Mouse (Mus musculus) kidney, embryonic 16.5 days (tissue): ENCODE data around the gene Pde4d. TPM values are rescaled to one million over a fixed set of nuclear protein-coding genes. Genes with fewer than 3 reads are reported as not detected.

Source experiments
- ATAC-seq: fragments of 200-750 bp; cut with Nextera tagmentation; 2 replicates; pipeline ENCODE4 v1.8.0; 2017; ENCODE audit warnings: moderate TSS enrichment; ENCODE audit not compliant: low FRiP score, low TSS enrichment
- H3K27ac ChIP-seq: fragments of 300-500 bp; sonication (generic); 2 replicates; pipeline ENCODE4 v1.5.1; 2014; ENCODE audit warnings: low read length
- H3K27me3 ChIP-seq: fragments of 300-500 bp; sonication (generic); 2 replicates; pipeline ENCODE4 v1.6.1; 2014; ENCODE audit warnings: low read length, control low read depth, mixed read lengths; ENCODE audit not compliant: insufficient read depth
- H3K36me3 ChIP-seq: fragments of 300-500 bp; sonication (generic); 2 replicates; pipeline ENCODE4 v1.6.1; 2014; ENCODE audit warnings: low read length, control low read depth, mixed read lengths; ENCODE audit not compliant: insufficient read depth
- H3K4me1 ChIP-seq: fragments of 300-500 bp; sonication (generic); 2 replicates; pipeline ENCODE4 v1.6.1; 2014; ENCODE audit warnings: low read length, control low read depth, mixed read lengths; ENCODE audit not compliant: insufficient read depth
- H3K4me2 ChIP-seq: fragments of 300-500 bp; sonication (generic); replicated peaks from 2 replicates; pipeline ENCODE4 v1.6.1; 2014; ENCODE audit warnings: low read depth, low read length
- H3K4me3 ChIP-seq: fragments of 300-500 bp; sonication (generic); 2 replicates; pipeline ENCODE4 v1.5.1; 2014; ENCODE audit warnings: mild to moderate bottlenecking, low read length
- H3K9ac ChIP-seq: fragments of 300-500 bp; sonication (generic); replicated peaks from 2 replicates; pipeline ENCODE4 v1.6.1; 2014; ENCODE audit warnings: low read length
- H3K9me3 ChIP-seq: fragments of 300-500 bp; sonication (generic); 2 replicates; pipeline ENCODE4 v1.6.1; 2016; ENCODE audit warnings: low read length, control low read depth
- WGBS: fragments of 180-500 bp; shearing (Covaris S2); extraction: QIAGEN DNeasy Blood & Tissue Kit; methylation state at CpG from one replicate; pipeline ENCODE4 v1.1.7; 2014; 5-methylcytosine and 5-hydroxymethylcytosine counted together
- polyA plus RNA-seq: library from polyadenylated mRNA; unstranded; fragments of >200 nt; fragmentation: Nextera tagmentation; extraction: Ambion mirVana; gene quantifications from 2 replicates; pipeline ENCODE4 v1.2.1, GENCODE M21; 2015

Pde4d gene
- polyA plus RNA-seq, 1 experiment from 2014 or later, result 11.1 TPM

DNA sequence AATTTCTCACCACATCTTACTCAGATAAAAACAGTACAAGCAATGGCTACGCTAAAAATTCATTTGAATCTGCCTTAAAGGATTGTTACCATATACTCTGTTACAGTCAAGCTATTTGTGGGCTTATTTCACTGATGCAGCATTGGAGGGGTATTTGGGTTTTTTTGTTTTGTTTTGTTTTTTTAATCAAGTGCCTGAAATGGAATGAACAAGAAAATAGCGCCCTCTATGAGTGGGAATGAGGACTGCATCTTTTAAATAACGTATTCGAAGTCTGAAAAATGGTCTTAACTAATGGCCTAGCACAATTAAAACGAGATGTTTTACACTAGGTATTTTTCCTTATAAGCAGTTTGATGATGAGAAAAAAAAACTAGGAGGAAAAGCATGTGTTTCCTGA is 1098.5 kb downstream of the Pde4d start:
- no peaks in the 10 kb centered on the region for H3K27me3 ChIP-seq
- no peaks in the 10 kb centered on the region for H3K9me3 ChIP-seq
- no peaks in the 10 kb centered on the region for H3K36me3 ChIP-seq
- no peak overlapping the region for H3K27ac ChIP-seq
- 71% methylated on average over 5 of the region's 5 CpGs for WGBS
- H3K4me2 ChIP-seq, result no peak overlapping the region
- H3K4me1 ChIP-seq, result no peaks in the 10 kb centered on the region
- H3K9ac ChIP-seq, result no peak overlapping the region
- no peak for ATAC-seq
- H3K4me3 ChIP-seq, result no peak overlapping the region

- Histone ChIP-seq H3K9me3 (no peaks in the 10 kb centered on the region), H3K4me2 (no peak overlapping the region), H3K36me3 (no peaks in the 10 kb centered on the region), H3K27ac (no peak overlapping the region), H3K9ac (no peak overlapping the region), H3K4me1 (no peaks in the 10 kb centered on the region), H3K4me3 (no peak overlapping the region), H3K27me3 (no peaks in the 10 kb centered on the region)
- 85% methylated on average over 11 of the region's 11 CpGs for WGBS
- ATAC-seq, result no peak
Observed at GRCm38 (mm10) chr13:109548771-109549555, 1099.2 kb downstream of the Pde4d start.

GRCm38 (mm10) chr13:109551836-109552235 is 1102.1 kb downstream of the Pde4d start:
- H3K36me3 ChIP-seq, result no peaks in the 10 kb centered on the region
- H3K4me3 ChIP-seq, result no peak overlapping the region
- H3K27me3 ChIP-seq, result no peaks in the 10 kb centered on the region
- H3K4me1 ChIP-seq, result no peaks in the 10 kb centered on the region
- WGBS, result 73% methylated on average over 3 of the region's 3 CpGs
- no peaks in the 10 kb centered on the region for H3K9me3 ChIP-seq
- H3K9ac ChIP-seq, result no peak overlapping the region
- ATAC-seq, result no peak
- no peak overlapping the region for H3K27ac ChIP-seq
- no peak overlapping the region for H3K4me2 ChIP-seq

DNA sequence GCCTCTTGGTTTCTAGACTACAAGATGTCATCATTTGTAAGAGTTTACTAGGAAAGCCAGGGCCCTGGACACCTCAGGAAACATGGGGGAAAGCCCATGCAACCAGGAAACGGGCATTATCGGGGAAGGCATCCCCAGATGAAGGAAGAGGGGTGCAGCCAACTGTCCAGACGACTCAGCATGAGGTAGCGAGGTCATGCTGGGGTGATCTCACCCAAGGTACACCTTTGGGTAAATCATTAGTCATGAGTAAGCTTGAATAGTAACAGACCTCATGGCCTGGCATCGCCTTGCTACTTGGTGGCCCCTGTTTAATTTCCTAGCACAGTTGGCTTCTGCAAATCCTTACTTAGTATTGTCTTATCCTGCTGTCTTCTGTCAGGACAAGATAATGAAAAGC is 1105.8 kb downstream of the Pde4d start:
- no peaks in the 10 kb centered on the region for H3K9me3 ChIP-seq
- H3K9ac ChIP-seq, result no peak overlapping the region
- no peaks in the 10 kb centered on the region for H3K4me1 ChIP-seq
- no peak overlapping the region for H3K4me2 ChIP-seq
- no peaks in the 10 kb centered on the region for H3K27me3 ChIP-seq
- ATAC-seq, result no peak
- WGBS, result 62% methylated on average over 5 of the region's 5 CpGs
- H3K36me3 ChIP-seq, result no peaks in the 10 kb centered on the region
- H3K27ac ChIP-seq, result no peak overlapping the region
- no peak overlapping the region for H3K4me3 ChIP-seq

DNA sequence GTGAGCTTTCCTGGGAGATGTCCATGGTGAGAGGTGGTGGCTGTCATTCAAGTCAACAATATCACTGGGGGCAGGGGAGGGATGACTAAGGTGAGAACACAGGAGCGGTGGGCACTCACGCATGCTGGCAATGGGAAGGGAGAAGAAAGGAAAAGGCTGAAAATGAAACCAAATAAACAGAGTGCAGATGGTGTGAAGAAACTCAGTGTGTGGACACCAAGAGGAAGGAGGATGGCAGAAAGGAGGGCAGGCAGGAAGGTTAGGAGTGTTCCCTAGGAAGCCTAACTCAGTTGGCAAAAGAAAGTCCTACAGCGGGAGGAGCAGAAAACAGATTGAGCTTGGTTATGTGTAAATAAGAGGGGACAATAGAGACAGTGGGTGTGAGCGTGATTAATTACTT is 1107.1 kb downstream of the Pde4d start:
- H3K4me3 ChIP-seq, result no peak overlapping the region
- no peaks in the 10 kb centered on the region for H3K9me3 ChIP-seq
- H3K4me2 ChIP-seq, result no peak overlapping the region
- H3K4me1 ChIP-seq, result no peaks in the 10 kb centered on the region
- H3K36me3 ChIP-seq, result no peaks in the 10 kb centered on the region
- no peak for ATAC-seq
- H3K27ac ChIP-seq, result no peak overlapping the region
- H3K9ac ChIP-seq, result no peak overlapping the region
- WGBS, result 72% methylated on average over 4 of the region's 4 CpGs
- no peaks in the 10 kb centered on the region for H3K27me3 ChIP-seq

DNA sequence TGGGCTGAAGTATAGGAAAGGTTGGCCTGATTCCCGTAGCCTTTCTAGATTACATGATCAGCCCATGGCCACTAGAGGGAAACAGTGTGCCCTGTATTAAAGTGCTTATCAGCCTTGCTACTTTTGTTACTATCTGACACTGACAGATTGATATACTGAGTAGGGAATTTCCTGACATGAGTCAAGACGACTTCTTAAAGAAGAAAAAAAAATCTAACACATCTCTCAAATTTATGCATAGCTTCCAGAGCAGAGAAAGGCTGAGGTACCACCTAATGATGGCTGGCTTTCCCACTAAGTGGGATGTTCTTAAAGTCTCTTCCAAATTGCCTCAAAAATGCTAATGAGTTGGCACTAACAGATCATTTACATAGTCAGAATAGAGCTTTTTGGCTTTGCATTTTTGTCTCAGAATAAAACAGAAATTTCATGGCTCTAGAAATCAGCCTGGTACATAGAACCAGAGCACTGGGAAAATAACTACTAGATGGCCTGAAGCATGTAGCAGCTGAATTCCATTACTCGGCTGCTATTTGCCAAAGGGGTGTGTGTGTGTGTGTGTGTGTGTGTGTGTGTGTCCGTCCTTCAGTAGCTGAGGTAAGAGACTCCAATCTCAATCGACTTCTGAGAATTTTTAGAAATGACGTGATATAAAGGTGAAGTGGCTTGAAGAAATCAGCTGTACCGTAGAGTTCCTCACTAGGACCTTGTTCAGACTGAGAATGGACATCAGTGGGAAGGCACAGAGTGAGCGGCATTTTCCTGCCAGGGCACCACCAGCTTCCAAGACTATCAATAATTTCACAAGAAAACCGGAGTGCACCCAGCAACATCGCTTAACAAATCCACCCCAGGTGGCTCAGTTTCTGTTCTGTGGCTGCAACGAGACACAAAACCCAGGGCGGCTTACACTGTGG is 1108.9 kb downstream of the Pde4d start:
- Histone ChIP-seq H3K27ac (no peak overlapping the region), H3K9ac (no peak overlapping the region), H3K4me3 (no peak overlapping the region), H3K4me2 (no peak overlapping the region), H3K36me3 (no peaks in the 10 kb centered on the region), H3K4me1 (no peaks in the 10 kb centered on the region), H3K27me3 (no peaks in the 10 kb centered on the region), H3K9me3 (no peaks in the 10 kb centered on the region)
- WGBS, result 80% methylated on average over 12 of the region's 12 CpGs
- 0 out of 2 replicates have a peak, but pooled peaks have one; percentile 35 for ATAC-seq

DNA sequence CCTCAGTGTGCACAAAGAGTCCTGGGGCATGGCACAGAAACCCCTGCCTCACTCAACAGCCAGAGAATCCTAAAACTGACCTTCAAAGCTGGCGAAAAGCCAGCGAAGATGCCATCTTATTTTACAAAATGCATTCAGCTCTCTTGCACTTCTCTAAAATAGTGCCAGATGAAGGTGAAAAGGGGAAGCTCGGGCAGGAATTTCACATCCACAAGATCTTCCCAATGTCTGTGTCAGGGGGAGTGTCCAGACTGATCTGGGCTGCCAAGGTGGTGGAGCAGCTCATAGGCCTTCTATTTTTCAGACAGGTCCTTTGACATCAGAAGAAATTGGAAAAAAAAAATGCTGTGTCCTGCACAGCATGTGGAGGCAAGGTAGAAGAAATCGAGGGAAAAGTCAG is 1110.5 kb downstream of the Pde4d start:
- Histone ChIP-seq H3K4me2 (no peak overlapping the region), H3K27ac (no peak overlapping the region), H3K9ac (no peak overlapping the region), H3K4me3 (no peak overlapping the region), H3K4me1 (no peaks in the 10 kb centered on the region), H3K27me3 (no peaks in the 10 kb centered on the region), H3K9me3 (no peaks in the 10 kb centered on the region), H3K36me3 (no peaks in the 10 kb centered on the region)
- no peak for ATAC-seq
- WGBS, result 86% methylated on average over 4 of the region's 4 CpGs

DNA sequence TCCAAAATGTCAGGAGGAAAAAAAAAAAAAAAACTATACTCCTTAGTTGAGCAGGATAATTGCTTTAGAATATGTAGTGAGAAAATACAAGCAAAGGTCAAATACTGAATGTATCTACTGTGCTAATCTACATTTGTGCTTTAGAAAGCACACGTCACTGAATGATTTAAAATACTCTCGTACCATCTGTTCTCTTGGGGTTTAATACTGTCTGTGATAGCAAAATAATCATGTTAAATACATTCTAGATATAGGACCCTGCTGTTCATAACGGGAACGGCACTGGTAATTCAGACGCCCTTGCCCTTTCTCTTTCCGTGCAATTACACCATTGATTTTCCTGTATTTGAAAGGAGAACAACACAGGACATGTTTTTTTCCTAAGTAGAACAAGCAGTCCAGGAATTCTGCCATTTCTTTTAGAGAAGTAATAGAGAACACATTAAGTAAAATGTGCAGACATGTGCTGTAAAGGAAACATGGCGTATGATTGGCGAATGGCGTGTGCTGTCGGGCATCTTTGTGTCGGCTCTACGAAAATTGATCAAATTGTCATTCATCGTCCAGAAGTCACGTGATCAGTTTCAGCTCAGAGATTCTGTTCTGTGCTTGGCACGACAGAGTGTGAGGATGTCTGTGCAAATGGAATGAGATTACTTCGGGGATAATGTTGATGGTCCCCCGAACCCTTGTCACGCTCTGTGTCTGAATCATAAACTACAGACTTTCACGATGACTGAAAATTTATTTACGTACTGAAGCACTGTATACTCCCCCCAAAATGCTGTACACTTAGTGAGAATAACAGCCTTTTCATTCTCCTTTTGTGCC is 1119.1 kb downstream of the Pde4d start:
- Histone ChIP-seq H3K27me3 (no peaks in the 10 kb centered on the region), H3K9ac (no peak overlapping the region), H3K4me2 (no peak overlapping the region), H3K4me3 (no peak overlapping the region), H3K9me3 (no peaks in the 10 kb centered on the region), H3K27ac (no peak overlapping the region), H3K36me3 (no peaks in the 10 kb centered on the region), H3K4me1 (no peaks in the 10 kb centered on the region)
- 89% methylated on average over 20 of the region's 20 CpGs for WGBS
- no peak for ATAC-seq

DNA sequence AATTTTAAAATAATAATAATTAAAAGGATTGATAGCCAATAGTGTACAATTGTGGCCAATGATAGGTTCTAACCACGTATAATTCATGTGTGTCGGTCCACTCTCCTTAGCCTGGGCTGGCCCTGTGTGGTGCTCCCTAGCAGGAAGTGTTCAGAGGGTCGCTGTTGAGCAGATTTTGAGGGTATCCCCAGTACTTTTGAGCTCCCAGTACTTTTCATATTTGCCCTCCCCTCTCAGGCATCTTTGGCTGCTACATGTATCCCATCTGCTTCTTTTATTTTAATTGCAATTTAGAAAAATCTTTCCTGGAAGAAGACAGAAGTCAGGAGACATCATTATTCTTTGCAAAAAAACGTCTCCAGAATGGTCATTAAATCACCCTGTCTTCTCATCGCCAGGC is 1119.7 kb downstream of the Pde4d start:
- ATAC-seq, result no peak
- Histone ChIP-seq H3K36me3 (no peaks in the 10 kb centered on the region), H3K27ac (no peak overlapping the region), H3K4me2 (no peak overlapping the region), H3K4me3 (no peak overlapping the region), H3K4me1 (no peaks in the 10 kb centered on the region), H3K27me3 (no peaks in the 10 kb centered on the region), H3K9ac (no peak overlapping the region), H3K9me3 (no peaks in the 10 kb centered on the region)
- WGBS, result 68% methylated on average over 5 of the region's 5 CpGs
